Mouse (Mus musculus): ENCODE results near the gene Mob1a. TPM values are rescaled to one million over a fixed set of nuclear protein-coding genes. Genes with fewer than 3 reads are reported as not detected.
A peak's percentile ranks its signal among the peaks of the same experiment; 100 is the strongest.

Gene Mob1a
- polyA plus RNA-seq, 1 experiment from 2014 or later: 78.5 TPM

- H3K36me3 ChIP-seq (ENCODE audit: control insufficient read depth, insufficient read depth, low read length): peaks cover 7% of the 10 kb centered on the region
Observed at GRCm38 (mm10) chr6:83348873-83349272, 23.1 kb downstream of the Mob1a start, which contains the start of gene Bola3. TSS of gene Bola3 (plus strand) at chr6:83349147.

GRCm38 (mm10) chr6:83349274-83349958, 23.6 kb downstream of the Mob1a start:
- H3K9ac ChIP-seq (replicated peaks; ENCODE audit: low read depth, low read length): peak overlapping the region; percentile 83
- H3K27me3 ChIP-seq (ENCODE audit: control insufficient read depth, insufficient read depth, low read length): no peaks in the 10 kb centered on the region
- H3K4me3 ChIP-seq (ENCODE audit: low read depth, low read length): peak overlapping the region; percentile 76
- peaks cover 8% of the 10 kb centered on the region for H3K36me3 ChIP-seq (ENCODE audit: control insufficient read depth, insufficient read depth, low read length)
- H3K27ac ChIP-seq (ENCODE audit: low read length): no peak overlapping the region
- WGBS: under 1% methylated on average over 52 of the region's 53 CpGs
- H3K9me3 ChIP-seq (ENCODE audit: control insufficient read depth, low read depth, low read length): no peaks in the 10 kb centered on the region
- H3K4me1 ChIP-seq (ENCODE audit: control insufficient read depth, insufficient read depth, low read length): peaks cover 3% of the 10 kb centered on the region; the same call in 1 of the 2 replicates
- peak overlapping the region; percentile 85 for H3K4me2 ChIP-seq (replicated peaks; ENCODE audit: low read depth, low read length)
- ATAC-seq (ENCODE audit: insufficient number of reproducible peaks, insufficient read depth, low FRiP score, low read depth): peak; percentile 93

More at GRCm38 (mm10) chr6:83348873-83349272, 23.1 kb downstream of the Mob1a start, which contains the start of gene Bola3:
- H3K4me2 ChIP-seq (replicated peaks; ENCODE audit: low read depth, low read length): peak within 1 kb of the TSS; percentile 85
- H3K27me3 ChIP-seq (ENCODE audit: control insufficient read depth, insufficient read depth, low read length): no peaks in the 10 kb centered on the region
- WGBS: 27% methylated on average over 6 of the region's 6 CpGs
- no peak within 1 kb of the TSS for H3K27ac ChIP-seq (ENCODE audit: low read length)
- H3K9me3 ChIP-seq (ENCODE audit: control insufficient read depth, low read depth, low read length): no peaks in the 10 kb centered on the region
- peak within 1 kb of the TSS; percentile 83 for H3K9ac ChIP-seq (replicated peaks; ENCODE audit: low read depth, low read length)
- H3K4me1 ChIP-seq (ENCODE audit: control insufficient read depth, insufficient read depth, low read length): peaks cover 3% of the 10 kb centered on the region; the same call in 1 of the 2 replicates
- ATAC-seq (ENCODE audit: insufficient number of reproducible peaks, insufficient read depth, low FRiP score, low read depth): peak; percentile 43; the same call in 1 of the 2 replicates
- peak within 1 kb of the TSS; percentile 76 for H3K4me3 ChIP-seq (ENCODE audit: low read depth, low read length)

GRCm38 (mm10) chr6:83350172-83350571, 24.4 kb downstream of the Mob1a start:
- Histone ChIP-seq H3K27ac (ENCODE audit: low read length) (no peak overlapping the region), H3K27me3 (ENCODE audit: control insufficient read depth, insufficient read depth, low read length) (no peaks in the 10 kb centered on the region), H3K4me2 (replicated peaks; ENCODE audit: low read depth, low read length) (peak overlapping the region; percentile 85), H3K36me3 (ENCODE audit: control insufficient read depth, insufficient read depth, low read length) (peaks cover 15% of the 10 kb centered on the region), H3K9me3 (ENCODE audit: control insufficient read depth, low read depth, low read length) (no peaks in the 10 kb centered on the region), H3K9ac (replicated peaks; ENCODE audit: low read depth, low read length) (0 out of 2 replicates have a peak overlapping the region, but pooled peaks have one; percentile 18), H3K4me3 (ENCODE audit: low read depth, low read length) (peak overlapping the region; percentile 76), H3K4me1 (ENCODE audit: control insufficient read depth, insufficient read depth, low read length) (peaks cover 3% of the 10 kb centered on the region; the same call in 1 of the 2 replicates)
- ATAC-seq (ENCODE audit: insufficient number of reproducible peaks, insufficient read depth, low FRiP score, low read depth): no peak
- WGBS: 84% methylated on average over 7 of the region's 7 CpGs

- no peak overlapping the region for H3K9ac ChIP-seq (replicated peaks; ENCODE audit: low read depth, low read length)
- H3K36me3 ChIP-seq (ENCODE audit: control insufficient read depth, insufficient read depth, low read length): peaks cover 18% of the 10 kb centered on the region
- no peaks in the 10 kb centered on the region for H3K27me3 ChIP-seq (ENCODE audit: control insufficient read depth, insufficient read depth, low read length)
- no peak overlapping the region for H3K4me3 ChIP-seq (ENCODE audit: low read depth, low read length)
- H3K27ac ChIP-seq (ENCODE audit: low read length): no peak overlapping the region
- no peak for ATAC-seq (ENCODE audit: insufficient number of reproducible peaks, insufficient read depth, low FRiP score, low read depth)
- no peak overlapping the region for H3K4me2 ChIP-seq (replicated peaks; ENCODE audit: low read depth, low read length)
- no peaks in the 10 kb centered on the region for H3K9me3 ChIP-seq (ENCODE audit: control insufficient read depth, low read depth, low read length)
- H3K4me1 ChIP-seq (ENCODE audit: control insufficient read depth, insufficient read depth, low read length): peaks cover 3% of the 10 kb centered on the region; the same call in 1 of the 2 replicates
- 86% methylated on average over 16 of the region's 16 CpGs for WGBS
Observed at GRCm38 (mm10) chr6:83350851-83351405, 25.1 kb downstream of the Mob1a start.

- no peak overlapping the region for H3K27ac ChIP-seq (ENCODE audit: low read length)
- peak; percentile 69; the same call in 1 of the 2 replicates for ATAC-seq (ENCODE audit: insufficient number of reproducible peaks, insufficient read depth, low FRiP score, low read depth)
- H3K4me3 ChIP-seq (ENCODE audit: low read depth, low read length): no peak overlapping the region
- no peaks in the 10 kb centered on the region for H3K9me3 ChIP-seq (ENCODE audit: control insufficient read depth, low read depth, low read length)
- no peak overlapping the region for H3K4me2 ChIP-seq (replicated peaks; ENCODE audit: low read depth, low read length)
- WGBS: 75% methylated on average over 7 of the region's 7 CpGs
- H3K27me3 ChIP-seq (ENCODE audit: control insufficient read depth, insufficient read depth, low read length): no peaks in the 10 kb centered on the region
- peaks cover 3% of the 10 kb centered on the region; the same call in 1 of the 2 replicates for H3K4me1 ChIP-seq (ENCODE audit: control insufficient read depth, insufficient read depth, low read length)
- peaks cover 18% of the 10 kb centered on the region for H3K36me3 ChIP-seq (ENCODE audit: control insufficient read depth, insufficient read depth, low read length)
- H3K9ac ChIP-seq (replicated peaks; ENCODE audit: low read depth, low read length): no peak overlapping the region
Observed at GRCm38 (mm10) chr6:83351490-83352160, 25.8 kb downstream of the Mob1a start.

- Histone ChIP-seq H3K4me3 (ENCODE audit: low read depth, low read length) (no peak overlapping the region), H3K4me2 (replicated peaks; ENCODE audit: low read depth, low read length) (no peak overlapping the region), H3K9me3 (ENCODE audit: control insufficient read depth, low read depth, low read length) (no peaks in the 10 kb centered on the region), H3K27me3 (ENCODE audit: control insufficient read depth, insufficient read depth, low read length) (no peaks in the 10 kb centered on the region), H3K9ac (replicated peaks; ENCODE audit: low read depth, low read length) (no peak overlapping the region), H3K27ac (ENCODE audit: low read length) (no peak overlapping the region), H3K36me3 (ENCODE audit: control insufficient read depth, insufficient read depth, low read length) (peaks cover 18% of the 10 kb centered on the region), H3K4me1 (ENCODE audit: control insufficient read depth, insufficient read depth, low read length) (peaks cover 3% of the 10 kb centered on the region; the same call in 1 of the 2 replicates)
- WGBS: 94% methylated on average over 24 of the region's 24 CpGs
- no peak for ATAC-seq (ENCODE audit: insufficient number of reproducible peaks, insufficient read depth, low FRiP score, low read depth)
Observed at GRCm38 (mm10) chr6:83352666-83353410, 27.0 kb downstream of the Mob1a start.

- Histone ChIP-seq H3K27me3 (ENCODE audit: control insufficient read depth, insufficient read depth, low read length) (no peaks in the 10 kb centered on the region), H3K4me3 (ENCODE audit: low read depth, low read length) (no peak overlapping the region), H3K4me1 (ENCODE audit: control insufficient read depth, insufficient read depth, low read length) (peaks cover 3% of the 10 kb centered on the region; the same call in 1 of the 2 replicates), H3K9me3 (ENCODE audit: control insufficient read depth, low read depth, low read length) (no peaks in the 10 kb centered on the region), H3K27ac (ENCODE audit: low read length) (no peak overlapping the region), H3K36me3 (ENCODE audit: control insufficient read depth, insufficient read depth, low read length) (peaks cover 34% of the 10 kb centered on the region), H3K4me2 (replicated peaks; ENCODE audit: low read depth, low read length) (no peak overlapping the region), H3K9ac (replicated peaks; ENCODE audit: low read depth, low read length) (no peak overlapping the region)
- WGBS: 83% methylated on average over 9 of the region's 9 CpGs
- no peak for ATAC-seq (ENCODE audit: insufficient number of reproducible peaks, insufficient read depth, low FRiP score, low read depth)
Observed at GRCm38 (mm10) chr6:83354856-83355781, 29.3 kb downstream of the Mob1a start.

Data from stomach, embryonic 14.5 days (tissue).